Mouse (Mus musculus) heart, adult 2 months (tissue): ENCODE measurements around the gene Arsg. TPM values are rescaled to one million over a fixed set of nuclear protein-coding genes. Genes with fewer than 3 reads are reported as not detected.

Source experiments
- DNase-seq, 2 experiments: peaks; one replicate each; pipeline ENCODE4 v3.0.0; 2021
- H3K27ac ChIP-seq: fragments of 200-600 bp; 2 replicates; pipeline ENCODE4 v1.8.1; 2022
- H3K27me3 ChIP-seq: fragments of 200-500 bp; 2 replicates; pipeline ENCODE4 v1.6.1; 2012; ENCODE audit warnings: mild to moderate bottlenecking, low read length, inconsistent platforms, mixed read lengths; ENCODE audit not compliant: control insufficient read depth, insufficient read depth
- H3K36me3 ChIP-seq: fragments of 200-500 bp; 2 replicates; pipeline ENCODE4 v1.6.1; 2012; ENCODE audit warnings: low read length, inconsistent platforms; ENCODE audit not compliant: control insufficient read depth, insufficient read depth
- H3K4me1 ChIP-seq: fragments of 200-500 bp; 2 replicates; pipeline ENCODE4 v1.6.1; 2011; ENCODE audit warnings: low read length; ENCODE audit not compliant: control insufficient read depth, insufficient read depth
- H3K4me3 ChIP-seq: fragments of 200-600 bp; 2 replicates; pipeline ENCODE4 v1.8.1; 2022
- H3K79me2 ChIP-seq: fragments of 200-500 bp; replicated peaks from 2 replicates; pipeline ENCODE4 v1.6.1; 2012; ENCODE audit warnings: mild to moderate bottlenecking, inconsistent platforms, low read length, moderate library complexity, mixed read lengths; ENCODE audit not compliant: control insufficient read depth, insufficient read depth
- H3K9ac ChIP-seq: fragments of 200-500 bp; 2 replicates; pipeline ENCODE4 v1.6.1; 2012; ENCODE audit warnings: low read depth, mild to moderate bottlenecking, control low read depth, inconsistent platforms, low read length, mixed read lengths
- CTCF ChIP-seq: fragments of 200-600 bp; IDR thresholded peaks from 2 replicates; pipeline ENCODE4 v1.8.1; 2022; ENCODE audit warnings: antibody characterized with exemption, mild to moderate bottlenecking, moderate library complexity
- EP300 ChIP-seq: fragments of 200-500 bp; IDR thresholded peaks from 2 replicates; pipeline ENCODE4 v1.6.1; 2011; ENCODE audit warnings: low read depth, low read length, control low read depth; ENCODE audit not compliant: insufficient read depth
- POLR2A ChIP-seq: fragments of 200-500 bp; IDR thresholded peaks from 2 replicates; pipeline ENCODE4 v1.6.1; 2011; ENCODE audit warnings: mild to moderate bottlenecking, low read depth, low read length, control low read depth; ENCODE audit not compliant: insufficient read depth
- WGBS: fragments of 180-500 bp; shearing (Covaris S2); methylation state at CpG from one replicate; pipeline ENCODE4 v1.1.7; 2018; 5-methylcytosine and 5-hydroxymethylcytosine counted together
- intact Hi-C: fragments of 180-260 bp; cut with DNase I; formaldehyde crosslinking; loops from one replicate; pipeline ENCODE4 v1.15.1; 2025
- polyA plus RNA-seq: library from polyadenylated mRNA; depleted of rRNA; stranded (reverse); fragments of >200 nt; gene quantifications from 2 replicates; pipeline ENCODE4 v1.2.3, GENCODE M21; 2012
- total RNA-seq, 2 experiments: library from RNA; stranded (reverse); gene quantifications; 2 replicates each; pipeline ENCODE4 v1.2.3; 2021

Gene Arsg
- total and polyA plus RNA-seq, 3 experiments = 1.2 to 1.5 (median 1.3) TPM

- Histone ChIP-seq H3K27ac (no peak overlapping the region), H3K36me3 (no peaks in the 10 kb centered on the region), H3K9ac (no peak overlapping the region), H3K4me1 (peaks cover 1% of the 10 kb centered on the region), H3K4me3 (no peak overlapping the region), H3K27me3 (no peaks in the 10 kb centered on the region), H3K79me2 (peaks cover 1% of the 10 kb centered on the region; the same call in 1 of the 2 replicates)
- WGBS = 93% methylated on average over 8 of the region's 8 CpGs
- intact Hi-C loops = loop anchor here (2.0 kb wide), 1 partner anchor 417 kb away; no protein-coding TSS in a partner anchor
- peak; percentile 38 for TF ChIP-seq CTCF
- TF ChIP-seq POLR2A = no peak
- DNase-seq = no peak
These were observed 29.5 kb upstream of the Arsg start for GRCm38 (mm10) chr11:109443468-109444263.

GRCm38 (mm10) chr11:109444600-109444999 lies 28.6 kb upstream of the Arsg start:
- intact Hi-C loops = loop anchor here (2.0 kb wide), 1 partner anchor 416 kb away; no protein-coding TSS in a partner anchor
- no peak for DNase-seq
- no peak overlapping the region for H3K27ac ChIP-seq
- H3K9ac ChIP-seq = no peak overlapping the region
- H3K4me3 ChIP-seq = no peak overlapping the region
- H3K4me1 ChIP-seq = peaks cover 1% of the 10 kb centered on the region; the same call in 1 of the 2 replicates
- no peaks in the 10 kb centered on the region for H3K27me3 ChIP-seq
- WGBS = 70% methylated on average over 7 of the region's 7 CpGs
- H3K36me3 ChIP-seq = no peaks in the 10 kb centered on the region
- peaks cover 1% of the 10 kb centered on the region; the same call in 1 of the 2 replicates for H3K79me2 ChIP-seq
- TF ChIP-seq EP300 = no peak
- no peak for TF ChIP-seq POLR2A
- TF ChIP-seq CTCF = peak; percentile 59

GRCm38 (mm10) chr11:109445438-109446035 lies 27.6 kb upstream of the Arsg start:
- intact Hi-C loops = loop anchor here (1.0 to 5.0 kb wide), 4 partner anchors 47 to 415 kb away; no protein-coding TSS in a partner anchor
- H3K4me3 ChIP-seq = no peak overlapping the region
- no peak for DNase-seq
- H3K27ac ChIP-seq = no peak overlapping the region
- no peaks in the 10 kb centered on the region for H3K27me3 ChIP-seq
- peaks cover under 1% of the 10 kb centered on the region; the same call in 1 of the 2 replicates for H3K4me1 ChIP-seq
- peaks cover 1% of the 10 kb centered on the region; the same call in 1 of the 2 replicates for H3K79me2 ChIP-seq
- WGBS = 40% methylated on average over 13 of the region's 13 CpGs
- TF ChIP-seq EP300 (no peak), CTCF (peak; percentile 88)
- H3K9ac ChIP-seq = no peak overlapping the region
- no peaks in the 10 kb centered on the region for H3K36me3 ChIP-seq

DNA sequence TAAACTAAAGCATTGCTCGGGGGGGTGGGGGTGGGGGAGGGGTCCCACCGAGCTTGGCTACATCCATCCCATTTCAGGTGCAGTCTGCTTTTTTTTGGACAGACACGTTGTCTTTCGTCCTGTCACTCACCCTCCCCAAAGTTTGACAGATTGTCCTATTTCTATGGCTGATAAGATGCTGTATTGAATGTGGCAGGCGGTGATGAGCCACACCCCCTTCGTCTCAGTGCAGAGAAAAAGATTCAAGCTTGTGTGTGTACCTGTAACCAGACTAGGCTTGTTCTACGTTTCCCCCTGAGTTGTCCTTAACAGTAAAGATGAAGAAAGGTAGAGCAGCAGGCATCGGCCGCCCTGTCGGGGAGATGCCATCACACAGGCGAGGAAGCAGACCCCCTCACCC lies 22.0 kb upstream of the Arsg start:
- no peak overlapping the region for H3K27ac ChIP-seq
- TF ChIP-seq POLR2A (no peak), CTCF (no peak), EP300 (no peak)
- H3K27me3 ChIP-seq = no peaks in the 10 kb centered on the region
- H3K79me2 ChIP-seq = no peaks in the 10 kb centered on the region
- H3K4me1 ChIP-seq = no peaks in the 10 kb centered on the region
- intact Hi-C loops = no loop called here
- DNase-seq = no peak
- H3K9ac ChIP-seq = no peak overlapping the region
- WGBS = 85% methylated on average over 11 of the region's 11 CpGs
- no peak overlapping the region for H3K4me3 ChIP-seq
- H3K36me3 ChIP-seq = no peaks in the 10 kb centered on the region

DNA sequence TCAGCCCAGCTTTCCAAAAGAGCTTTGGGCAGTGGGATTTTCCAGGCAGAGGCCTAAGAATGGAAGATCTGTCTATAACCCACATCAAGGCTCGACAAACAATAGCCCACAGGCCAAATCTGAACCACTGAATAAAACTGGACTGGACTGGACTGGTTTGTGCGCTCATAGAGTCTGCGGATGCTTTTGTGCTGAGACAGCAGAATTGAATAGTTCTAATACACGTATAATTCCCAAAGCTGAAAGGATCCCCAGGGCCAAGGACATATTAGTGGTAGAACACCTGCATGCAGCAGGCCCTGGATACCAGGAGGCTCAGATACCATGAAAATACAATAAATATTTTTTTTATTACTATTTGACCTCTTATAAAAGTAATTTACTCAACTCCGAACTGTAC lies 16.9 kb upstream of the Arsg start:
- H3K27ac ChIP-seq = no peak overlapping the region
- no peaks in the 10 kb centered on the region for H3K27me3 ChIP-seq
- H3K4me1 ChIP-seq = no peaks in the 10 kb centered on the region; the same call in 1 of the 2 replicates
- intact Hi-C loops = no loop called here
- no peak for DNase-seq
- TF ChIP-seq EP300 (no peak), CTCF (no peak), POLR2A (no peak)
- 92% methylated on average over 5 of the region's 5 CpGs for WGBS
- H3K4me3 ChIP-seq = no peak overlapping the region
- H3K36me3 ChIP-seq = no peaks in the 10 kb centered on the region
- H3K79me2 ChIP-seq = no peaks in the 10 kb centered on the region
- H3K9ac ChIP-seq = no peak overlapping the region

- TF ChIP-seq EP300 (no peak), POLR2A (no peak), CTCF (no peak)
- Histone ChIP-seq H3K79me2 (no peaks in the 10 kb centered on the region), H3K4me1 (no peaks in the 10 kb centered on the region; the same call in 1 of the 2 replicates), H3K36me3 (no peaks in the 10 kb centered on the region), H3K9ac (no peak overlapping the region), H3K27ac (no peak overlapping the region), H3K27me3 (no peaks in the 10 kb centered on the region), H3K4me3 (no peak overlapping the region)
- over 99% methylated on average over 11 of the region's 11 CpGs for WGBS
- no peak for DNase-seq
- intact Hi-C loops = no loop called here
These were observed 15.0 kb upstream of the Arsg start for GRCm38 (mm10) chr11:109458165-109458564.
